Mouse (Mus musculus) ovary, adult 18-20 months (tissue): ENCODE data around the gene Trdn.

Source experiments
- DNase-seq: peaks from one replicate; pipeline ENCODE4 v3.0.0; 2022; ENCODE audit warnings: low spot score, mixed read lengths

Trdn gene

GRCm38 (mm10) chr10:33375474-33376029 lies 295.2 kb downstream of the Trdn start:
- no peak for DNase-seq
